Mouse (Mus musculus) lung, postnatal 0 days (tissue): ENCODE data around the gene Catsper1.

Experiments used
- CTCF ChIP-seq: IDR thresholded peaks from 2 replicates; pipeline ENCODE4 v1.5.1; 2016; ENCODE audit warnings: antibody characterized with exemption, mild to moderate bottlenecking
- EP300 ChIP-seq: IDR thresholded peaks from 2 replicates; pipeline ENCODE4 v1.6.1; 2016; ENCODE audit warnings: antibody characterized with exemption, mild to moderate bottlenecking, control low read depth

- TF ChIP-seq EP300 (no peak), CTCF (no peak)
These were observed 22.4 kb upstream of the Catsper1 start for GRCm38 (mm10) chr19:5313189-5313588.
